Mouse (Mus musculus): ENCODE measurements at regions not wholly inside any gene's neighbourhood (a gene's known extent, or its start where the extent isn't known, plus 50 kb on each side); places are given as distances from the start of the nearest gene placed in this dataset.

GRCm38 (mm10) chr7:123907946-123908840, 74.5 kb upstream of the Hs3st4 start:
- TF ChIP-seq CTCF (IDR thresholded peaks at IDR 0.05) (no peak), EP300 (IDR thresholded peaks at IDR 0.05) (no peak)

Measured in lung, postnatal 0 days (tissue).